Mouse (Mus musculus) cerebellum, postnatal 36 days (tissue): ENCODE measurements at regions not wholly inside any gene's neighbourhood (a gene's known extent, or its start where the extent isn't known, plus 50 kb on each side); places are given as distances from the start of the nearest gene placed in this dataset.
"Not testable (repeated sequence)": the region's sequence is repeated elsewhere in the genome, so short reads cannot be mapped to it uniquely, and the experiment has no call there.

Experiments
- DNase-seq, 2 experiments: peaks; one replicate each; pipeline ENCODE4 v3.0.0; 2021 to 2022; ENCODE audit warnings: mixed read lengths in 2 of 2

GRCm38 (mm10) chr13:16316581-16316980, 304.9 kb downstream of the Inhba start:
- DNase-seq, result no peak

GRCm38 (mm10) chr13:16317412-16317811, 305.8 kb downstream of the Inhba start:
- DNase-seq, result no peak

GRCm38 (mm10) chr13:16320392-16320791, 308.7 kb downstream of the Inhba start:
- DNase-seq, result no peak

- no peak for DNase-seq
These were observed 314.0 kb downstream of the Inhba start for GRCm38 (mm10) chr13:16325661-16326060.

DNA sequence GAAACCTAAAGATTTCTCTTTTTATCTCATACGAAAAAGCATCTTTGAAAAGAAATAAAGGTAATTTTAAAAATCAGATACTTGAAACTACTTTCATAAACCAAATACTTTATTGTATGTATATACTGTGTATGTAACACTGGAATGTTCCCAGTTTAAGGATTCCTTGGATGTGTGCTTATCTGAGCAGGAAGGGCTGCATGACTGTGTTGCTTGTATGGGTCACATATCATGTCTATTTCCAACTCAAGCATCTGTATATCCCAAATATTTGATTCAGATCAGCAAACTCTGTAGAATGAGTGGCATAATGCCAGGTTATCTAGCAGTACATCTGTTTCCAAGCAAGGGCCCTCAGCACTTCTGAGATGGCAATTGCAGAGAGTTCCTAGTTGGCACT, 330.1 kb downstream of the Inhba start:
- DNase-seq, result no peak

DNA sequence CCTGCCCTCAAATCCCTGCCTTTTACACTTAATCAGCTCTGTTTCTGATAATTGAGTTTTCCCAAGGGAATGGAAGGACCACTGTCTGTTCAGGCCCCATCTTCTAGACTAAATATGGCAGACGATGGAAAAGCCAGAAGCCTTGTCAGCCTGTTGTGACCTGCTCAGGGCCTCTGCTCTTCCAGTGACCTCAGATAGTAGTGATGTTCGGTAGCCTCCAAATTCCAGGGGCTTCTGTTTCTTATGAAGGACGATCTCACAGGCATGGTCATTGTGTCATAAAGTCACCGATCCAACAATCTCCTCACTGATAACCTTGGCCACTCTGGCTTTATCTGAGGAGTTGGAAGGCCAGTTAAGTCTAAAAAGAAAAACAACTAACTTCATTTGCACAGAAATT, 330.5 kb downstream of the Inhba start:
- no peak for DNase-seq

DNA sequence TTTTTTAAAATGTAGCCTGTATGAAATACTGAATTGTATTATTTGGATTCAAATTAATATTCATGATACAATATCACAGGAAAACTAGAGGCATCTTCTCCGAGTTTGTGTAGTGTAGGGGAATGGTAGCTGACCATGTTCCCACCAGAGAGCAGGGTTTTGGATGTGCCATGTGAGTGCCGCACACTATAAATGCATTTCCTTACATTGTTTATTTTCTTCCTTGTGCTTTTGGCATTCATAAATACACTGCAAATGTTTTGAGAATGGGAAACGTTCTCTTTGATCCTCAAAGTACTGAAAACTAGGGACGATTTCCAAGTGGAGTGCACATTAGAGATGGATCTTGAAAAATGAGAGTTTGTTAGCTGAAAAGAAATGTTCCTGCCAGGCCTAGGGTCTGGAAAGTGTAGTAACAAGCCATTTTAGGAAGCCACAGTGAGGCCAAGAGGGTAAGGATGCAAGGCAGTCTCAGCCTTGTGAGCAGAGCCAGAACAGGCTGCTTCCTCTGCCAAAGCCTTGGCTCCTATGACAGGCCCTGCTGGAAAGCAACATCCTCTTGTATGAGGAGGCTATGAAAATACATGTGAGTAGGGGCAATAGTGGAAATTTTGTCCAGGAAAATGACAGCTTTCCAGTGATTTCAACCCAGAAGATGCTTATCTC, 331.8 kb downstream of the Inhba start:
- DNase-seq, result no peak

- no peak for DNase-seq
These were observed 337.7 kb downstream of the Inhba start for GRCm38 (mm10) chr13:16349353-16349752.

GRCm38 (mm10) chr13:16350061-16350460, 338.4 kb downstream of the Inhba start:
- no peak for DNase-seq

DNA sequence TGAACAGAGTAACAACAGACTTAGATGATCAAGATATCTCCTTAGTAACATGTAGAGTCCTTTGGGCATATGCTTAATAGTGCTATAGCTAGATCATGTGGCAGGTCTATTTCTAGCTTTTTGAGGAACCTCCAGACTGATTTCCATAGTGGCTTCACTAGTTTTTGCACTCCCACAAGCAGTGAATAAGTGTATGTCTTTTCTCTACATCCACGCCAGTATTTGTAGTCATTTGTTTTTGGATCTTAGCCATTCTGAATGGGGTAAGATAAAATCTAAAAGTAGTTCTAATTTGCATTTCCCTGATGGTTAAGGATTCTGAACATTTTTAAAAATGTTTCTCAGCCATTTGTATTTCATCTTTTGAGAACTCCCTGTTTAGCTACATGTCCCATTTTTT, 343.7 kb downstream of the Inhba start:
- DNase-seq, result no peak

DNA sequence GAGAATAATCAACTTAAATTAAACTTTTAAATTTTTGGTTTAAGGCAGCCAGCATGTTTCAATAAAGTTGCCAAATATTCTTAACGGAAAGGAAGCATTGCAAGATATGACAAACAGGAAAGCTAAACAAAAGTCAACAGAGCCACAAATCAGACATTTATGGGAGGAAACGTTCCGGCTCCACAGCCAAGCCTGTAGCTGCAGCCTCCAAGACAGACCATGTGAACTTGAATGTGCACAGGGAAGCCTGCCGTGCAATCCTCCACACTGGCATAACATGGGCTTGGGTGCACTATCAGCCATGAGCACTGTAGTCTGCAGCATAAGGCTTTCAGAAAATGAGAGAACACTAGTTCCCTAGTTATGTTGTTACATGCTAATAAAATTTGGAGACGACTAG, 367.8 kb downstream of the Inhba start:
- no peak for DNase-seq

DNA sequence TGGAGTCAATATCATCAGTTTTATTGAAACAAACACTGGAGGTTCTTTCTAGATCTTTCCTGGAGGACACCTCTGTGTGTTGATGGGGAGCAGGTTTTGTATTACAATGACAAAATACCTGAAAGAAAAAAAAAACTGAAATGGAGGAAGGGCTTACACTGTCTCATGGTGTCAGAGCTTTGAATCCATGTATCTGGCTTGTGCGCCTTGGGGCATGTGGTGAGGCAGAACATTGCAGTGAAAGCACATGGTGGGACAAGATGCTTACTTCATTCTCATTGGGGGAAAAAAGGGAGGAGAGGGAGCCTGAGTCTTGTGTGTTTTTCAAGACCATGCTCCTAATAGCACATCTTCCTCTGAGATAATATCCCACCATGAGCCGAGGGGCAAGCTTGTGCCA, 368.3 kb downstream of the Inhba start:
- DNase-seq, result no peak

DNA sequence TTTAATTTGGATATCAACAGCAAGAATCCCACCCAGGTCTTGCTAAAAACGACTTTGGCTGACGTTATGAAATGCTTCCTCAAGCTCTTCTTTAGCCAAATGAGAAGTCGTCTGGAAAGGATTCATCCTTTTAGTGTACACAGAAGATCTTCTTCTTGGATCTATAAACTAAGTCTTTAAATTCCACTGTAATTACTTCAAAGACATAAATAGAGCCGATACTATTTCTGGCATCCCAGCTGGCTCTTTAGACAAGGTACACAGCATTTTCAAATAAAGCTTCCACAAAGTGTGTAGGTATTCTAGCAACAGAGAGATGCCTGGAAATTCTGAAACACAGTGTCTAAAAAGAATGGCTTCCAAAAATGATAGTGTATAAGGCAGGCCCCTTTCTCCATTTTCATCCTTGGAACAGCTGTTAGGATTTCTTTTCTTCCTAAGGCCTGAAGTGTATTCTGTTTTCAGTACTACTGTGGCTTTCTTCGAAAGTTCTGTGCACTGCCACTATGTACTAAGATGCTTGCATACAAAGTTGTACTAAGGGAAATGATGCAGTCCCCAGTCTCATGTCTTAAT, 371.4 kb downstream of the Inhba start:
- DNase-seq, result no peak

DNA sequence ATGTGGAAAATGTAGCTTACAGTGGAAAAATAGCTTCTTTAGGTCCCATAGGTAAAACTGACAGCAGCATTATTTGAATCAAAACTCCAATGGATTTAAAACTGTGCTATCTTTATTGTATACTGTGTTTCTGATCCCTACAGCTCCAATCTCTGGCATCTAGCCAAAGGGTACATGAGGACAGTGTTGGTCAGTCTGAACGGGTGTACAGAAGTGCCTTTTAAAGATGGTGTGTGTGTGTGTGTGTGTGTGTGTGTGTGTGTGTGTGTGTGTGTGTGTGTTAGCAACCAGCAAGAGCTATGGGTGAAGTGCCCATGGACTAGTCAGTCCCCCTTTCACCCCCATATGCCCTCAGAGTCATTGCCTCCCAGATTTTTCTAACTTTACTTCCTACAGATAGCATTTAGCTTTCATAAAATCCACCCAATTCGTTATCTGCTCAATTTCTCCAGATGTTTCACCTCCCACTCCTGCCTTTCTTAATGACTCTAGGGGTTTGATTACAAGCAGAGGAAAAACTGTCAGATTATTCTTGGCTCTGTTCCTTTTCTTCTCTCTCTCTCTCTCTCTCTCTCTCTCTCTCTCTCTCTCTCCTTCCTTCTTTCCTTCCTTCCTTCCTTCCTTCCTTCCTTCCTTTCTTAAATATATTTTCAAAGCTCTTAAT, 404.8 kb downstream of the Inhba start:
- DNase-seq, result no peak

DNA sequence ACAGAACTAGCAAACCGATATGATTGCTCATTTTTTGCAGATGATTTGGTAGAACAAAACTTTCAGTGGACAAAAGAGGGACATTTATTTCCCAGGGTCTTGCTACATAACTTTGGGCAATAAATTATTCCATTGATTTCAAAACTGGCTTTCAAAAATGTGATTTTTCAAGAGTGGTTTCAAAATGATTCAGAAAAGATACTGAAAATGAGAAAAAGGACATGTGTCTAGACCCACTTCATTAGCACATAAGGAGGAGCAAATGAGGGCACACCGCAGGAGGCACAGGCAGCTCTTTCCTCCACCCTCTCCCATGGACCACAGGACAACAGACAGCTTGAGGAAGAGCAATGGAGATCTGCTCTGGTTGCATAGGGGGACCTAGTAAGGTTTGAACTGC, 412.5 kb downstream of the Inhba start:
- DNase-seq, result no peak

GRCm38 (mm10) chr13:16435436-16435835, 423.8 kb downstream of the Inhba start:
- no peak for DNase-seq

DNA sequence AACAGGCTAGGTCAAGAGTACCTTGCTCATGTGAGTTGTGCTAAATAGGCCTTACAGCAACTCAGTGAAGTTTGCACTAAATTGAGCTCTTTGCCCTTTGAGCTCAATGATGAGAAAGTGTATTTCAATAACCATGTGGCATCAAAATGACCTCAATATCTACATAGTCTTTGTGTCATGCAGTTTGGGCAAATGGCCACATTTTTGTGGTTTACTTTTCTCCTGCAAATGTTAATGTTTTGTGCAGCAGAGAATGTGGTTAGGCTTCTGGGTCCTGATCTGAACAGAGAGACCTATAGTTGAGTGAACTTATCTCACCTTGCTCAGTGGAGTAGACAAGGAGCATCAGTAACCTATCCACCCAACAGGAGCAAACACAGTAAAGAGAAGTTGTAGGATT, 441.6 kb downstream of the Inhba start:
- DNase-seq, result no peak

DNA sequence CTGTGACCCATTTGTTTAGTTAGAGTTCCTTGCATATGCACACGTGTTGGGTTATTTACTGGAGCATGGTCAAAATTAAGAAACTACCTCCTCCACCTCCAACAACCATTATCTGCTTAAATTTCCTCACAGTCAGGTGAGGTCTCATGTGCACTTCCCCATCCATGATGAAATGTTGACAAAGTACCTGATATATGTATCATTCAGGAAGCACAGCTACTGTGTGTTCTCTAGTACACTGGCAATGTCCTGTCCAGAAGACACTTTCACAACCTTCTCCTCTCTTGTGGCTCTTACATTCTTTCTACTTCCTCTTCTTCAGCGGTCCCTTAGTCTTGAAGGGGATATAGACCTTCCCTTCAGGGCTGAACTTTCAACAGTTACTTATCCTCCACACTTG, 448.1 kb downstream of the Inhba start:
- DNase-seq, result no peak

DNA sequence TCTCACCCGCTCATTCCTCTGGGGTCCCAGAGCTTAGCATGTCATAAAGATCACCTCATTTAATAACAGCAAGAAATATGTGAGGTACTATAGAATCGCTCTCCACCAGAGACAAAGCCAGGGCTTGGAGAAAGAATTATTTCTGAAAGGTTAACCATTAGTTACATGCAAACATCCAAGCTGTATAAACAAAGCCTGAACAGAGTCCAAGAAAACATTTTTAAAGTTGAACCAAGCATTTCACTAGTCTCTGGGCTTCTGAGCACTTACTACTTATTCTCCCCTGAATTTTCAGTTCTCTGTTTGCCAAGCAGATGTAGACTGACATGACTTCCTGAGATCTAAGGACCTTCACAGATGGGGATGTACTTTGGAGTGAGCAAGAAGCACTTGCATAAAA, 450.0 kb downstream of the Inhba start:
- DNase-seq, result no peak

- no peak for DNase-seq
These were observed 453.2 kb downstream of the Inhba start for GRCm38 (mm10) chr13:16464823-16465222.

DNA sequence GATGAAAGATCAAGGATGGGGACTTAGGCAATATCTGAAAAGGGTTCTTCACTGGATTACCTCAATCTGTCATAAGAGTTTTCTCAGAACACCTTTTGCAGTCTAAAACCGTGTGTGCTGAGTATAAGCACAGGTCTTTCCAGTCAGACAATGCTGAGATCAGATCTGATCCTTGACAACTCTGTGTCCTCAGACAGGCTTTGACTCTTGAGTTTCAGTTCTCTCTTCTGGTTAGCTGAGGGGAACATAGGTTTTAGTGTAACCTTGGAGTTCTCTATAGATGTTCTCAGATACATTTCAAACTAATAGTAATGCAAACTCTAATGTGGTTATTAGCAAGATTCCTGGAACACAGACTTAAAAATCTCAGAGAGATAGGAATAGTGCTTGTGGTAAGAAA, 453.7 kb downstream of the Inhba start:
- no peak for DNase-seq

- DNase-seq, result no peak
These were observed 454.2 kb downstream of the Inhba start for GRCm38 (mm10) chr13:16465812-16466211.

GRCm38 (mm10) chr13:16476515-16476914, 464.9 kb downstream of the Inhba start:
- no peak for DNase-seq

GRCm38 (mm10) chr13:16487292-16487691, 475.6 kb downstream of the Inhba start:
- no peak for DNase-seq

- DNase-seq, result not testable (repeated sequence)
These were observed 479.0 kb downstream of the Inhba start for GRCm38 (mm10) chr13:16490680-16491079.
